Mouse (Mus musculus) hematopoietic stem cell, adult 5-6 weeks (primary cell): Measurements from ENCODE around the gene Olfr799. TPM values are rescaled to one million over a fixed set of nuclear protein-coding genes. Genes with fewer than 3 reads are reported as not detected.

Source experiments
- ATAC-seq, 2 experiments: fragments of 125-278 bp in 1 of 2; replicated peaks in 1 of 2; 2 replicates each; pipeline ENCODE4 v1.8.0; 2016 to 2017; ENCODE audit warnings: inconsistent platforms in 2 of 2, mild to moderate bottlenecking in 2 of 2, moderate number of reproducible peaks in 2 of 2, low read depth in 1 of 2, moderate TSS enrichment in 1 of 2; ENCODE audit not compliant: low FRiP score in 2 of 2, poor library complexity in 2 of 2, severe bottlenecking in 2 of 2, insufficient read depth in 1 of 2, low TSS enrichment in 1 of 2
- total RNA-seq: library from RNA; stranded (forward); fragments of 172-1452, 232-1000 nt; gene quantifications from 2 replicates; pipeline ENCODE4 v1.2.3, GENCODE M21; 2017

Olfr799 gene
- not detected in 2 replicates for total RNA-seq

DNA sequence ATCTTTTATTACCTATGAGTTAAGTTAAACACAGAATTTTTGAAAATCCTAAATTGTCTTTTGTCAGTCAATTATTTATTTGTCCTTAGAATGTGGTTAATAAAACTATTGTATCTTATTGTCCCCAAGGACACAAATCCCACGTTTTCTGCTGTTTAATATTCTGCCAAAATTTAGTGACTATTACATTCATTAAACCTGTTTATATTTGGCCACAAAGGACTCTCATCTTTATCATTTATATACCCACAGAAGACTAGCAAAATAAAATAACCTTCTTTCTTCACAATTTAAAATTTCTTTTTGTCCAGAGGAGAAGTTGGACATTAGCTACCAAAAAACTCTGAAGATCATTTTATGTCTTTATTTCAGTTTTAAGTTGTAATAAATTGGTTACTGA lies at the start of gene Olfr799:
Gene Olfr799 (plus strand): TSS at position 301 of the 400 bp plus-strand sequence.
- ATAC-seq = no peak

DNA sequence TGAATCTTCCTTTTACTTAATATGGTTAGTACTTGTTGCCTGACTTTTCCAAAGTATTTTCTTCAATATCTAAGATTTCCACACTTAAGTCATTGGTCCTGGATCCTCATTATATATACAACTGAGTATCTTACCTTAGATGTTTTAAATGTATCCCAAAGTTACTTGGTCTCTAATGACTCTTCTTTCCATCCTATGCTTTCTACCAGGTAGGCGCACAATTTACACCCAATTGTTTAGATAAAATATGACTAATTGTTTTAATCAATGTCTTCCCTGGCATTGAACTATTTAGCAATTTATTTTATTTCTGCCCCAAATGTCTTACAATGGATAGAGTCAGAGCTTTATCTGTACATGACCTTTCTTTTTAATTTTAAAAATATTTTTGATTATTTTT lies 24.8 kb upstream of the Olfr799 start, which contains the start of gene Olfr796:
Gene Olfr796 (minus strand): TSS at position 101 of the 400 bp plus-strand sequence.
- ATAC-seq = no peak

DNA sequence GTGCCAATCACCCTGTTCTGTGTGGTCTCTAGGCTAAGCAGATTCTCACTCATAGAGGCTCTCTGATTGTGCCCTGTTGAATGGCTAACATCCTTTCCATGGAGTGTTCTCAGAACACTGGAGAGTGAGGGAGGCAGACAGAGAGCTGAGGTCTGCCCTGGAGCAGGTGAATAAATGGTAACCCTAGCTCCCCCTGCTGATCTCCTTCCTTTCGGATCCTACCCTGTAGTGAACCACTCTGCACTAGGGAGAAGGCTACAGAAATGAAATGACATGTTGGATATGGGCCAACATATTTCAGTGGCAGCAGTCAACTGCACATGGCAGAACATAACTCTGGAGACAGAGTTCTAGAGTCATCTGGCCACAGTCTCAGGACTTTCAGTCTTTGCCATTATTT lies 15.6 kb upstream of the Olfr799 start:
- no peak for ATAC-seq

DNA sequence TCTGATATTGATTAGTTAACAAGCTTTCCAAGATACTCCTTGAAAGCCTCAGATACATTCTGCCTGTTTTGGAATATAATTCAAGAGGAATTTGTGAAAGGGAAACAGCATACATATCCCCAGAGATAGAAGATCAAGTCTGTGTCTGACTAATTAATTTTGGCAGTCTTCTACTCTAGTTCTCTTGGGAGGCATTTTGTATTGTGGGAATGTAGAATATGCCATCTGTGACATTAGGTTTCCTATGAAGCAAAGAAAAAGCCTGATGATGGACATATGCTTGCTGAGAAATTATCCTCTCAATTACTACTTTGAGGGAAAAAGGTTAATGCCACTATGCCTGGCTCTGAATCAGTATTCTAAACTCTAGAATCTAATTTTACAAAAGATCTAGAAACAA lies 14.0 kb upstream of the Olfr799 start:
- ATAC-seq = no peak

DNA sequence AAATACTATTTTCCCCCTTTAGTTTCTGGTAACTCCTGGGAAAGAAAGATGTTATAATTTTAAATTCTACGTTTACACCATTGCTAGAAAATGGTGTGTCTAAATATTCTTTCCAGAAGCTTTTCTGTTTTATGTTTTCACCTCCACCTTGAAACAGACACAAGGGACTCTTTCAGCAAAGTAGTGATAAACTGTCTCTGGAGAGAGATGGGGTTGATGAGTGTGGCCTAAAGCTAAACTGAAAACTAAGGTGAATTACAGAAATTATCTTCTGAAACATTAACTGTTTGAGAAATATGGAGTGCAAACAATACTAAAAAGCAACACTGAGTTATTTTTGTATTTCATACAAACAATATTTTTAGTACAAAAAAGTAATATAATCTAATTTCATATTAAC lies 9.4 kb upstream of the Olfr799 start, which contains the start of gene Olfr798:
Gene Olfr798 (minus strand): TSS at position 101 of the 400 bp plus-strand sequence.
- ATAC-seq = no peak

DNA sequence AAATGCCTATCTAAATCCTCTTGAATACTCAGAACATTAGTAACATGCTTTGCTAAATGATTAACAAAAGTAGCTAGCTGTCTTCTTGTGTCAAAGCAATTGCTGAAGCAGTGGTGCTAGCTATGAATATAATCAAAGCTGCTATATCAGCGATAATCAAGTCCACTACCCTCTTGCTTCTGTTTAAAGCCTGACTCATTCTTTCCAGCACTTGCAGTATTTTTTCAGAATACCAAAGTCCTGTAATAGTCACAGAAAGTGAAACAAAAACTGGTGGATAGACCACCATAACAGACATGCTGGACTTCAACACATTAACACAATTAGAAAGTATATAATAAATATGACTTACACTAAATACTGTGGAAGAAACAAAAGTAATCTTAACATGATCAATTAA lies 14.5 kb downstream of the Olfr799 start:
- no peak for ATAC-seq

DNA sequence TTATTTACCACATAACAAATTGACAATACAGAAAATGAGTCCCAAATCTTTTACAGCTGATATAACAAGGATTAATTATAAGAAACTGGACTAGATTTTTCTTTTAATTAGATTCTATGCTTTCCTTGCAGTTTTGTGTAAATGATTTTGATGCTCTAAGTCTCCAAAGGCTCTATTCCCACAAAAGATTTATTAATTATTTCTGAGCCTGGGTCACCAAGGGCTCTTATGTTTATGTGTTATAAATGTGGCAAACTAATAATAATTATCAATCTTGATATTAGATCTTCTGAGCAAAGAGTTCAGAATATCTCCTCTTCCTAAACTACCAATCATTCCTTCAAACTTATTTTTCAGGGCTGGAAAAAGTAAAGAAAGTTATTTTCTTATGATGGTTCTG lies 20.1 kb downstream of the Olfr799 start, which contains the start of gene Olfr800:
Gene Olfr800 (plus strand): TSS at position 301 of the 400 bp plus-strand sequence.
- no peak for ATAC-seq

DNA sequence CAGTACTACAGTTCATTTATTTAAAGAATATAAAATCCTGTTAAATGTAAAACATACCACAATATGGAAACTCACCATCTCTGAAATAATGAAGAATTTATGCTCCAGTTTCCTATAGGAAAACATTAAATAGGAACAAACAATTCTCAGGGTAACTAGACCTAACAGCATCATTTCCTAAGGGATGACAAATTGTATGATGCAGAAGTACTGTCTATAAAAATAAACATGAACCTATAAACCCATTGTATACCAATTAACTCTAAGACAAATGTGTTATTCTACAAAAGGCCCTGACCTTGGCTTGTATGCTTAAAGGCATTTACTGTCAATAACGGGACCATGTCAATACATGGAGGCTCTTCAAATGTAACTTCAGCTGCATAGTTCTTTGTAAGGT lies 36.5 kb downstream of the Olfr799 start, which contains the start of gene Olfr801:
Gene Olfr801 (minus strand): TSS at position 101 of the 400 bp plus-strand sequence.
- no peak for ATAC-seq

DNA sequence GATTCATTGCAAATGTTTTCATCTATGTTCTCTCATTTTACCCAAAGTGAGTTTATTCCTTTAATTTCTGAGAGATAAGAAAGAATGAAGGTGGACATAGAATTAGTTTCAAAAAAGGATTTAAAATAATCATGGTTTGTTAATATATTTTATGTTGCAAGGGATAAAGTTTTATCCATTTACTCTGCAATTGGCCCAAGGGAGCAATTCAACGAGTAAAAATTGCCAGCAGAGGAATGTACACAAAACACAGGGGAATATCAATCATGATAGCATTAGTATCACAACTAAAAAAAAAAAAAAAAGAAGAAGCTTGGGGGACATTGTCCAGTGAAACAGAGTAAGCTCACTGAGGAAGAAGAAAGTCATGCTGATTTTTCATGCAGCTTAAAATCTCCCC lies 50.8 kb downstream of the Olfr799 start, which contains the start of gene Olfr802:
Gene Olfr802 (minus strand): TSS at position 101 of the 400 bp plus-strand sequence.
- ATAC-seq = no peak

DNA sequence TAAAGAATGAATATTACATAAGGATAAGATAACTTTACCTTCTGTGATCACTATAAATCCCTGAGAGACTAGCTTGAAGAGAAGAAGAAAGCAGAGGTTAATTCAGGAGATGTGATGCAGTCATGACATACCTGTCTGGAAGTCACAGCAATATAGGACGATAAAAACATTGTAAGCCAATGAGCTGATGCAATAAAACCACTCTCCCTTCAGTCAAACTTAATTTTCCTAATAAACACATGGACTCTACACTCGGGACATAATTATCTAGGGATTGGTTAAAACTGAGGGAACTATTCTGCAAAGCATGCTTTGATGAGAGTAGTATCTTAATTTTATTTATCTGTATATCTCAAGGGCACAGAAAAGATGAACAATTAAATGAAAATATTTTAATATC lies 56.9 kb downstream of the Olfr799 start, which contains the start of gene Olfr803:
Gene Olfr803 (minus strand): TSS at position 101 of the 400 bp plus-strand sequence.
- no peak for ATAC-seq

Other genes with a start within 250 kb of the Olfr799 start
- not detected in 2 replicates for gene Olfr785, start 232.1 kb upstream of the Olfr799 start, total RNA-seq
- not detected in 2 replicates for gene Olfr786, start 210.2 kb upstream of the Olfr799 start, total RNA-seq
- not detected in 2 replicates for gene Olfr787, start 175.6 kb upstream of the Olfr799 start, total RNA-seq
- gene Olfr788, start 166.5 kb upstream of the Olfr799 start, total RNA-seq = not detected in 2 replicates
- gene Olfr789, start 152.7 kb upstream of the Olfr799 start, total RNA-seq = not detected in 2 replicates
- not detected in 2 replicates for gene Olfr790, start 139.0 kb upstream of the Olfr799 start, total RNA-seq
- gene Olfr791, start 115.7 kb upstream of the Olfr799 start, total RNA-seq = not detected in 2 replicates
- not detected in 2 replicates for gene Olfr792, start 98.3 kb upstream of the Olfr799 start, total RNA-seq
- not detected in 2 replicates for gene Olfr794, start 69.8 kb upstream of the Olfr799 start, total RNA-seq
- not detected in 2 replicates for gene Olfr796, start 24.9 kb upstream of the Olfr799 start, total RNA-seq
- gene Olfr798, start 9.6 kb upstream of the Olfr799 start, total RNA-seq = not detected in 2 replicates
- gene Olfr800, start 20.2 kb downstream of the Olfr799 start, total RNA-seq = 0.25 TPM in 1 of 2 replicates, not detected in the other
- not detected in 2 replicates for gene Olfr801, start 36.4 kb downstream of the Olfr799 start, total RNA-seq
- not detected in 2 replicates for gene Olfr802, start 50.7 kb downstream of the Olfr799 start, total RNA-seq
- not detected in 2 replicates for gene Olfr803, start 56.8 kb downstream of the Olfr799 start, total RNA-seq
- not detected in 2 replicates for gene Olfr804, start 65.7 kb downstream of the Olfr799 start, total RNA-seq
- not detected in 2 replicates for gene Olfr805, start 91.9 kb downstream of the Olfr799 start, total RNA-seq
- not detected in 2 replicates for gene Olfr806, start 104.4 kb downstream of the Olfr799 start, total RNA-seq
- gene Olfr807, start 120.3 kb downstream of the Olfr799 start, total RNA-seq = not detected in 2 replicates
- not detected in 2 replicates for gene Olfr808, start 128.0 kb downstream of the Olfr799 start, total RNA-seq
- not detected in 2 replicates for gene Olfr809, start 137.2 kb downstream of the Olfr799 start, total RNA-seq
- not detected in 2 replicates for gene Olfr810, start 157.4 kb downstream of the Olfr799 start, total RNA-seq
- not detected in 2 replicates for gene Olfr811, start 166.9 kb downstream of the Olfr799 start, total RNA-seq
- gene Olfr812, start 208.6 kb downstream of the Olfr799 start, total RNA-seq = not detected in 2 replicates
- gene Olfr813, start 217.9 kb downstream of the Olfr799 start, total RNA-seq = not detected in 2 replicates
- gene Olfr814, start 242.4 kb downstream of the Olfr799 start, total RNA-seq = not detected in 2 replicates